Mouse (Mus musculus): Measurements from ENCODE around the gene Dppa3.
"Not testable (repeated sequence)": the region's sequence is repeated elsewhere in the genome, so short reads cannot be mapped to it uniquely, and the experiment has no call there.

Dppa3 gene

DNA sequence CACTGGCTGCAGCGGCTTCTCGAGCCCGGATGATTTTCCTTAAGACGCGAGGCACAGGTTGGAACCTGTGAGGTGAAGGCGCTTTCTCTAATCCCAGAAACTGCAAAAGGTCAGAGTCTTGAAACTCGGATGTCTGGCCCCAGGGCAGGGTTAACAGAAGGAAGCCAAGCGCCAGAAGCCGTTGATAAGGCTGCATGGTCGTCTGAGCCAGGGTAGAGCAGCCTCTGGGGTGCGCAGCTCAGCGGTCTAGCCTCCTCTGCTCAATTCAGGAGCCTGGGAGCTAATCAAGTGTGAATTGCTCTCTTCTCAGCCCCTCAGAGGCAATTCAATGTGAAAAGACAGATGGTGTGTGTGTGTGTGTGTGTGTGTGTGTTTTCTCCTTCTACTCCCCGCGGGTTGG, 16.4 kb upstream of the Dppa3 start, which contains the start of gene Gdf3:
Gene Gdf3 (minus strand): TSS at position 317 of the 400 bp plus-strand sequence.
- CTCF ChIA-PET: no interaction called here

- CTCF ChIA-PET: no interaction called here
These were observed 13.8 kb upstream of the Dppa3 start for GRCm38 (mm10) chr6:122612426-122612825.

DNA sequence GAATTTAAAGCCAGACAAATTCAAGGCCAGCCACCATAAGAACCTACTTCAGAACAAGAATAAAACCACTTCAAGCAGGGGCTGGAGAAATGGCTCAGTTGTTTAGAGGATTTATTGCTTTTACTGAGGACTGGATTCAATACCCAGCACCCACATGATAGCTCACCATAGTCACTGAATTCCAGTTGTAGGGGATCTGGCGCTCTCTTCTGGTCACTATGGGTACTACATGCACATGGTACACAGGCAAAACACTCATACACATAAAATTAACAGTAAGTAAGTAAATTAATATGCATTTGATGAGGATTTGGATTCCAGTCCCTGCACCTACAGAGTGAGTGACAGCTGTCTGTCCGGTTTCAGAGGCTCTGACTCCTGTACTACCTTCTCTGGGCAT, 12.2 kb upstream of the Dppa3 start:
- CTCF ChIA-PET: no interaction called here

DNA sequence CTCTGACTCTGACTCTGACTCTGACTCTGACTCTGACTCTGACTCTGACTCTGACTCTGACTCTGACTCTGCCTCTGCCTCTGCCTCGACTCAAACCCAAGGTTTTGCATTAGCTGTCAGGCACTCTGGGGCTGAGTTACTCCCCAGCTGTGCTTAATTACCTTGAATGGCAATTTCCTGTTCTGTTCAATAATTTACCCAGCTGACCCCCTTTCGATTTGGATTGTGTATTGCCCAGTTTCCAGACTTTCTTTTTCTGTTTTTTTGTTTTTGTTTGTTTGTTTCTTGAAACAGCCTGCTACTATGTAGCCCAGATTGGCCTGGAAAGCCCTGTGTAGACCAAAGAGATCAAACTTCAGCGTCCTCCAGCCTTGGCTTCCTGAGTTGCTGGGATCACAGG, 10.2 kb upstream of the Dppa3 start:
- CTCF ChIA-PET: no interaction called here

DNA sequence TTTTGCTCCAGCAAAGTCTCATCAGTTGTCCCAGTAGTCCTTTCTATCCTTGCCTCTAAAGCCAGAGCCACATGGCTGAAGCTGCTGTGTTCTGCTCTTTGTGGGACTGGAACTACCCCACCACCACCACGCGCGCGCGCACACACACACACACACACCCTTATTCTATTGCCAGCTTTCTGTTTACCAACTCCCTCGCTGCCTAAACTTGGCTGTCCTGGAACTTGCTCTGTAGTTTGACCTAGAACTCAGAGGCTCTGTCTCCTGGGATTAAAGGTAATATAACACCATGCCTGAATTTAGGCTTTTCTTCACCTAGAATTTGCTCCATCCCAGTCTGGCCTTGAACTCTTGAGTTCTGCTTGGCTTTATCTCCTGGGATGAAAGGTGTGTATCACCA, 5.1 kb upstream of the Dppa3 start:
- CTCF ChIA-PET: no interaction called here

DNA sequence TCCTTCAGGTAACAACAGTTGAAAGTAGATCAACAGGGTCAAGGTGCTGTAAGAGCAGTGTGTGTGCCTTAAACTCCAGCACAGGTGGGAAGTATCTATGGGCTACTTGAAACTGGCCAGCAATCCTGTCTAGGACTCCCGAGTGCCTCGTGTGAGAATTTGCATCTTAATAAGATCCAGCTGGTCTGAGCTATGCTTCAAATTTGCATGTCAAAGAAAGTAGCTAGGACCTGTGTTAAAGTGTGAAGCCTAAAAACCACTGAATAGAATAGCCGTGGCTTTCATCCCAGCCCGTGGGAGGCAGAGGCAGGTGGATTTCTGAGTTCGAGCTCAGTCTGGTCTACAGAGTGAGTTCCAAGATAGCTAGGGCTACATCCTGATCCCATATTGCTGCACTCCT, 1.7 kb upstream of the Dppa3 start:
- CTCF ChIA-PET: no interaction called here

- CTCF ChIA-PET: no interaction called here
These were observed 1.1 kb upstream of the Dppa3 start for GRCm38 (mm10) chr6:122625156-122625555.

GRCm38 (mm10) chr6:122627469-122628108, 1.4 kb downstream of the Dppa3 start:
- CTCF ChIA-PET: interaction anchor here (0.6 kb wide), 3 partner anchors 71 to 1837 kb away, joined by 3 to 5 read pairs (median 4); partner anchors contain the start of genes Clstn3 and Pex5

- CTCF ChIA-PET: no interaction called here
These were observed 7.2 kb downstream of the Dppa3 start for GRCm38 (mm10) chr6:122633411-122633810.

DNA sequence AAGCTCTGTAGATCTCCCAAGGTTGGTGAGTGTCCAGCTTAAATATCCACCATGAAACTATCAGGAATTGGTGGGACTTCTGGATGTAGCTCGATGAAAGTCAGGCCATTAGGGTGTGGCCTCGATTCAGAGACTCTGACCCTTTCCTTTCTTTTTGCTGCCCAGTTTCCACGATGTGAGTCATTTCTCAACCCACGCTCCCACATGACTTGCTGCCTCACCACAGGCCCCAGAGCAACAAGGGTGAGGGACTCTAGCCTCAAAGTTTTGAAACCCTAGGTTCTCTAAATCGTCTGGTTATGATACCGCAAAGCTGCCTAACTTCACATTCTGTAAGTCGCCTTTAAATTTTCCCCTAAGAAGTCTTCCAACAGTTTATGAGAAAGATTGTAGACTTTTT, 9.1 kb downstream of the Dppa3 start:
- CTCF ChIA-PET: interaction anchor here (0.7 kb wide), 1 partner anchor 84 kb away, joined by 7 read pairs; no protein-coding TSS in a partner anchor

- CTCF ChIA-PET: no interaction called here
These were observed 10.5 kb downstream of the Dppa3 start for GRCm38 (mm10) chr6:122636666-122637065.

DNA sequence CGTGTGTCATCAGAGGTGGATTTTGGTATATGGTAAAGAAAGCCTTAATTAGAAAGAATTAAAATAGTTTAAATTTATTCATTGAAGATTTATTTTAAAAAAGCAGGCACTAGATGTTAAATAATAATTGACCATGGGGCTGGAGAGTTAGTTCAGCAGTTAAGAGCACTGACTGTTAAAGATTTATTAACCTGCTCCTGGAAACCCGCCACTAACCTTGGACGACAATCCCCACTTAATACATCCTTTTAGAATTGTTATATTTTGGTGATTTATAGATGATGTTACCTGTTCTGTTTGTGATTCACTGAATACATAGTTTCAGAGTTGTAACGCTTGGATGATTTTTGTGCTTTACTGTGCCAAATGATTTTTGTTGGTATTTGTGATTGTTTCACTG, 11.4 kb downstream of the Dppa3 start:
- CTCF ChIA-PET: not testable (repeated sequence)

GRCm38 (mm10) chr6:122644196-122644595, 18.0 kb downstream of the Dppa3 start:
- CTCF ChIA-PET: not testable (repeated sequence)

DNA sequence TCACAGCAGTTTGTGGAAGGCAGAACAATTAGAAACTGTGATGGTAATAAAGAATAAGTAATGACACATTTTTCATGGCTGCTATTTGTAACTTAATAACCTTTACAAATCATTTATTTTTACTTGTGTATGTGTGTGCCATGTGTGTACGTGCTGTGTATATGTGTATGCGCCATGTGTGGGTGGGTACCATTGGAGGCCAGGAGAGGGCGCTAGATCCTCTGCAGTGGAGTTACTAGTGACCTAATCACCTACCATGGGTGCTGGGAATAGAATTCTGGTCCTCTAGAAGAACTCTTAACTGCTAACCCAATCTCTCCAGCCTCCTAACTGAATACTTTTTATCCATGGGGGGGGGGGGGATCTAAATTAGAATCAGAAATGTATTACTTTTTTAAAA, 23.7 kb downstream of the Dppa3 start:
- CTCF ChIA-PET: no interaction called here

DNA sequence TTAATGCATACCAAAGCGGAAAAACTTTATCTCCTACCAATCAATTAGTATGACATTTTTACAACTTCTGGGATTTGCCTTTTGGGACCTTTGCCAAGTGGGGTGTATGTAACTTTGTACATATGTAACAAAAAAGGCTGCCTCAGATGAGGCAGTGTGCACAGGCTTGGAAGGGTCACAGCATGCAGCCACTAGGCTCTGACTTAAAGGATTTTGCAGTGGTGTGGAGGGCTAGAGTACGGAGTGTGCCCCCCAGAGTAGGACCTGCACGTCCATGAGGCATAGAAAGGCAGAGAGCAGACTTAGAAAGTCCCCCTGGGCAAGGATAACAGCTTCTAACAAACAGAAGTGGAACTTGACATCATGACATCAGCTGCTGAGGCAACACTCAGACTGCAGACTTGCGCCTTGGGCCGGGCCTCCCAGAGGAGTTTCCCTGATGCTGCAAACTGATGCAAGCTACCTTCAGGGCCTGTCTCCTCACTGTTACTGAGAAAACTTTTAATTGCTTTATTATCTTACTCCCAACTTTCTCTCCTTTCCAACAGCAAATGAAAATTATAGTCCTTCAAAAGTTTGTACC, 24.3 kb downstream of the Dppa3 start:
- CTCF ChIA-PET: no interaction called here

GRCm38 (mm10) chr6:122654301-122654700, 28.1 kb downstream of the Dppa3 start:
- CTCF ChIA-PET: no interaction called here

GRCm38 (mm10) chr6:122657630-122658029, 31.4 kb downstream of the Dppa3 start:
- CTCF ChIA-PET: no interaction called here

DNA sequence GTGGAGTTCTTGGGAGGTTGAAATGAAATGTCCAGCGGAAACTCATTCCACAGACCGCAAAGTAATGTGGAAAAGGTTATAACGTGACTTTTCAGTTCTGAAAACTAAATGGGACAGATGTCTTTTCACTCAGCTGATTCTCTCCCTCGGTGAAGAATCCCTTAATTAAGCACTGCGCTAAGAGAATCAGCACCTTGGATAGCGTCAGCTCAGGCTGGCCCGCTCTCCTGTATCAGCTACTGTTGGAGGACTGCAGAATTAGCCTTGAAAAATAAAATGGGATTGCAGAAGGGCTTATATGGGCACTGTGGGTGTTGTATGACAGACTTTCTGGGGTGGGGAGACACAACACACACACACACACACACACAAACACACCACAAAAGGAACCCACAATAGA, 33.4 kb downstream of the Dppa3 start:
- CTCF ChIA-PET: interaction anchor here (0.6 to 0.7 kb wide), 2 partner anchors 14 to 77 kb away, joined by 7 read pairs; no protein-coding TSS in a partner anchor

DNA sequence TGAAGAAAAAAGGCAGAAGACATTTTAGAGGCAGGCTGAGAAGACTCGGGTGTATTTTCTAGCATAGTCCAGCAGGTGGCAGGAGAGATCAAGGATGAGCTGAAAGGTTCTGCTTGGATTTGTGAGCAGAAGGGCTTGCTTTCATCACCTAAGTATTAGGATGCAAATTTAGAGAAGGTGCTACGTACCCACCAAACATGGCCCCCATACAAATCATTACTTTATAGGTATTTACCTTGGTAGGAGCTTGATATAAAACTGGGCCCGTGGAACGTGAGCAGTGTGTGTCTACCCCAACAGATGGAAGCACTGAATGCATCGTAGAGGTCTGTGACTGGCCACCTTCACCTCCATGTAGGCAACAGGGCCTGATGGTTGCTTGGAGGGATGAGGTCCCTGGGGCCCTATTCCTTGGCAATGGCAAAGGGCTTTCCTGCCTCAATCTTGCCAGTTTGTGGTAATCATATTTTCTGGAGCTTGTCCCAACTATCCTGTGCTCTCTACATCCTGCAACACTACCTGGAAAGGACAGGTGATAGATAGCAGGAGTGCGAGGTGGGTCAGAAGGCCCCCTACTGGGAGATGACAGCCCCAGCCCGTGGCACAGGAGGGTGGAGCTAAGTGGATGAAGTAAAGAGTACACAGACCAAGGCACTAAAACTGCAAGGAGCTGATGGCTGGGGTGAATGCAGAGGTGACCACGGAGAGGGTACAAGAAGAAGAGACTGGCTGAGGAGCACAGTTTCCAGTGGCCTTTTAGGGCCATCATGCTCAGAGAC, 34.6 kb downstream of the Dppa3 start:
- CTCF ChIA-PET: interaction anchor here (0.7 kb wide), 1 partner anchor 100 kb away, joined by 3 read pairs; no protein-coding TSS in a partner anchor

DNA sequence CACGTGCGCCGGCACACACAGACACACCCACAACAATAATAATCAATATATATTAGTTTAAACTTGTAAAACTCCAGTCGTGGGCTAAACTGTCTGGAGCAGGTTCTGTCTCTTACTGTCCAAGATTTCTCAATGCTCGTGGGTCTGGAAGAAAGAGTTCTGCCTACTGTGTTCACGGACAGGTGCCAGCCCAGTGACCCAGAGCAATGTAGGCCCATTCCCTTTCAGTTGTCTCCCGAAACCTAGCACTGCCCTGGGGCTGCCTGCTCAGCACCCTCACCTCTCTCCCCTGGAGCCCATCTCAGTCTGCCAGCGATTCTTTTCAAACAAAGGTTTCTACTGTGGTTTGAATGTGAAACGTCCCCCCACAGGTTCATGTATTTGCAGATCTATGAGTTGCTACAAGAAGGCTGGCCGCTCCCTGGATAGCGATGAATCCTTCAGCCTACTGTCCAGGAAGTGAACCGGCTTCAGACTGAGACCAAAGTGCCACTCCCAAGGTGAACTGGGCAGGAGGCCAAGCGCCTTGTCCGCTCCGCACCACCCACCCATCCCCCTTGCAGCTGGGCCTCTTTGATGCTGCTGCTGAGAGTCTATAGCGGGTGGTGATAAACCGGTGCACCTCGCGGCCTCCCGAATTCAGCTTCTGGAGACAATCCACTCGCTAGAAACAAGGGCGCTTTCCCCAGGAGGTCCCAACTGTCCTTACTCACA, 36.5 kb downstream of the Dppa3 start:
- CTCF ChIA-PET: interaction anchor here (0.6 kb wide), 1 partner anchor 385 kb away, joined by 4 read pairs; no protein-coding TSS in a partner anchor

GRCm38 (mm10) chr6:122663596-122664206, 37.5 kb downstream of the Dppa3 start:
- CTCF ChIA-PET: interaction anchor here (0.6 kb wide), 1 partner anchor 384 kb away, joined by 4 read pairs; no protein-coding TSS in a partner anchor

- CTCF ChIA-PET: no interaction called here
These were observed 39.7 kb downstream of the Dppa3 start for GRCm38 (mm10) chr6:122665866-122666265.
